Mouse (Mus musculus): ENCODE results near the gene Kif9. TPM values are rescaled to one million over a fixed set of nuclear protein-coding genes. Genes with fewer than 3 reads are reported as not detected.

The Kif9 gene
- total and polyA plus RNA-seq, 3 experiments, result 1.1 to 1.8 (median 1.8) TPM

GRCm38 (mm10) chr9:110463983-110464591, 12.7 kb upstream of the Kif9 start:
- no peaks in the 10 kb centered on the region for H3K79me2 ChIP-seq (replicated peaks; ENCODE audit: control insufficient read depth, extremely low read depth, insufficient read depth, poor library complexity, severe bottlenecking)
- no peaks in the 10 kb centered on the region for H3K27me3 ChIP-seq (replicated peaks)
- in situ Hi-C loops (cut with MboI; ENCODE audit: low pct_ligation_motif_present, low pct_unique_long_range_greater_than_20kb, low sequenced_read_pairs), result no loop called here
- dilution Hi-C loops (cut with MboI; ENCODE audit: extremely low pct_ligation_motif_present, extremely low pct_unique_long_range_greater_than_20kb, low sequenced_read_pairs), result no loop called here
- H3K27ac ChIP-seq (ENCODE audit: insufficient read depth, low read depth), result no peak overlapping the region; the same call in 1 of the 2 replicates
- no peak overlapping the region for H3K9ac ChIP-seq (ENCODE audit: insufficient read depth, low read depth)
- H3K9me3 ChIP-seq (replicated peaks; ENCODE audit: low read length), result peaks cover 1% of the 10 kb centered on the region
- peaks cover 15 to 42% of the 10 kb centered on the region in 2 experiments for H3K4me1 ChIP-seq (ENCODE audit: control insufficient read depth in 1 of 2, insufficient read depth in 2 of 2)
- H3K4me2 ChIP-seq (ENCODE audit: insufficient read depth, low read depth, poor library complexity, severe bottlenecking), result no peak overlapping the region
- peaks cover 0 to 27% of the 10 kb centered on the region in 2 experiments for H3K36me3 ChIP-seq (replicated peaks in 1 of 2; ENCODE audit: control insufficient read depth in 1 of 2, insufficient read depth in 1 of 2, low read length in 1 of 2)
- no peak overlapping the region for H3K4me3 ChIP-seq (replicated peaks in 1 of 3; ENCODE audit: low read depth in 2 of 3, low read length in 2 of 3, poor library complexity in 1 of 3)
- peak; percentile 51 for DNase-seq (ENCODE audit: extremely low read depth)
- TF ChIP-seq MYC (IDR thresholded peaks at IDR 0.05; ENCODE audit: low read depth, low read length) (no peak), ELF1 (IDR thresholded peaks at IDR 0.05; ENCODE audit: low read depth, low read length) (no peak), TCF12 (IDR thresholded peaks at IDR 0.05; ENCODE audit: low read depth, low read length) (no peak), MAZ (IDR thresholded peaks at IDR 0.05; ENCODE audit: low read depth, low read length) (no peak), TBP (conservative IDR thresholded peaks at IDR 0.05; ENCODE audit: low read depth, low read length) (no peak), ZMIZ1 (IDR thresholded peaks at IDR 0.05; ENCODE audit: low read depth, low read length) (no peak), IRF4 (IDR thresholded peaks at IDR 0.05; ENCODE audit: low read depth, low read length) (no peak), CHD1 (IDR thresholded peaks at IDR 0.05; ENCODE audit: low read depth, low read length) (no peak), EP300 (IDR thresholded peaks at IDR 0.05; ENCODE audit: low read length) (no peak), NELFE (IDR thresholded peaks at IDR 0.05; ENCODE audit: low read depth, low read length) (no peak), GABPA (IDR thresholded peaks at IDR 0.05; ENCODE audit: insufficient replicate concordance, low read depth, low read length) (no peak), ZC3H11A (IDR thresholded peaks at IDR 0.05; ENCODE audit: low read depth, low read length) (no peak)

GRCm38 (mm10) chr9:110465336-110465735, 11.4 kb upstream of the Kif9 start:
- TF ChIP-seq RCOR1 (conservative IDR thresholded peaks at IDR 0.05; ENCODE audit: low read depth, low read length) (no peak), USF1 (IDR thresholded peaks at IDR 0.05; ENCODE audit: low read depth, low read length) (no peak), SIN3A (IDR thresholded peaks at IDR 0.05; ENCODE audit: low read length) (no peak), ZMIZ1 (IDR thresholded peaks at IDR 0.05; ENCODE audit: low read depth, low read length) (no peak), EP300 (IDR thresholded peaks at IDR 0.05; ENCODE audit: low read length) (no peak), HCFC1 (IDR thresholded peaks at IDR 0.05; ENCODE audit: low read depth, low read length) (no peak), MYC (IDR thresholded peaks at IDR 0.05; ENCODE audit: low read depth, low read length) (no peak), POLR2A (IDR thresholded peaks at IDR 0.05; ENCODE audit: low read depth, low read length) (no peak), SMC3 (IDR thresholded peaks at IDR 0.05; ENCODE audit: low read depth, low read length) (no peak), ETS1 (conservative IDR thresholded peaks at IDR 0.05; ENCODE audit: low read depth, low read length) (no peak), KAT2A (IDR thresholded peaks at IDR 0.05; ENCODE audit: insufficient replicate concordance, low read length) (no peak), TBP (conservative IDR thresholded peaks at IDR 0.05; ENCODE audit: low read depth, low read length) (no peak), CHD2 (IDR thresholded peaks at IDR 0.05; ENCODE audit: low read length) (no peak)
- in situ Hi-C loops (cut with MboI; ENCODE audit: low pct_ligation_motif_present, low pct_unique_long_range_greater_than_20kb, low sequenced_read_pairs), result no loop called here
- no peak for DNase-seq (ENCODE audit: extremely low read depth)
- dilution Hi-C loops (cut with MboI; ENCODE audit: extremely low pct_ligation_motif_present, extremely low pct_unique_long_range_greater_than_20kb, low sequenced_read_pairs), result no loop called here
- H3K27me3 ChIP-seq (replicated peaks), result no peaks in the 10 kb centered on the region
- no peak overlapping the region for H3K9ac ChIP-seq (ENCODE audit: insufficient read depth, low read depth)
- H3K4me2 ChIP-seq (ENCODE audit: insufficient read depth, low read depth, poor library complexity, severe bottlenecking), result no peak overlapping the region
- H3K27ac ChIP-seq (ENCODE audit: insufficient read depth, low read depth), result no peak overlapping the region
- no peaks in the 10 kb centered on the region for H3K79me2 ChIP-seq (replicated peaks; ENCODE audit: control insufficient read depth, extremely low read depth, insufficient read depth, poor library complexity, severe bottlenecking)
- peaks cover 1% of the 10 kb centered on the region for H3K9me3 ChIP-seq (replicated peaks; ENCODE audit: low read length)
- peaks cover 0 to 31% of the 10 kb centered on the region in 2 experiments for H3K36me3 ChIP-seq (replicated peaks in 1 of 2; ENCODE audit: control insufficient read depth in 1 of 2, insufficient read depth in 1 of 2, low read length in 1 of 2)
- peaks cover 9 to 33% of the 10 kb centered on the region in 2 experiments; a peak in 3 of 4 replicates for H3K4me1 ChIP-seq (ENCODE audit: control insufficient read depth in 1 of 2, insufficient read depth in 2 of 2)
- no peak overlapping the region for H3K4me3 ChIP-seq (replicated peaks in 1 of 3; ENCODE audit: low read depth in 2 of 3, low read length in 2 of 3, poor library complexity in 1 of 3)

Data from CH12.LX (cell line).